Mouse (Mus musculus): ENCODE measurements around the gene Tmem245. TPM values are rescaled to one million over a fixed set of nuclear protein-coding genes. Genes with fewer than 3 reads are reported as not detected.

Gene Tmem245
- total RNA-seq (2023), result 10 to 100 TPM; 15.3 to 18.4 TPM

DNA sequence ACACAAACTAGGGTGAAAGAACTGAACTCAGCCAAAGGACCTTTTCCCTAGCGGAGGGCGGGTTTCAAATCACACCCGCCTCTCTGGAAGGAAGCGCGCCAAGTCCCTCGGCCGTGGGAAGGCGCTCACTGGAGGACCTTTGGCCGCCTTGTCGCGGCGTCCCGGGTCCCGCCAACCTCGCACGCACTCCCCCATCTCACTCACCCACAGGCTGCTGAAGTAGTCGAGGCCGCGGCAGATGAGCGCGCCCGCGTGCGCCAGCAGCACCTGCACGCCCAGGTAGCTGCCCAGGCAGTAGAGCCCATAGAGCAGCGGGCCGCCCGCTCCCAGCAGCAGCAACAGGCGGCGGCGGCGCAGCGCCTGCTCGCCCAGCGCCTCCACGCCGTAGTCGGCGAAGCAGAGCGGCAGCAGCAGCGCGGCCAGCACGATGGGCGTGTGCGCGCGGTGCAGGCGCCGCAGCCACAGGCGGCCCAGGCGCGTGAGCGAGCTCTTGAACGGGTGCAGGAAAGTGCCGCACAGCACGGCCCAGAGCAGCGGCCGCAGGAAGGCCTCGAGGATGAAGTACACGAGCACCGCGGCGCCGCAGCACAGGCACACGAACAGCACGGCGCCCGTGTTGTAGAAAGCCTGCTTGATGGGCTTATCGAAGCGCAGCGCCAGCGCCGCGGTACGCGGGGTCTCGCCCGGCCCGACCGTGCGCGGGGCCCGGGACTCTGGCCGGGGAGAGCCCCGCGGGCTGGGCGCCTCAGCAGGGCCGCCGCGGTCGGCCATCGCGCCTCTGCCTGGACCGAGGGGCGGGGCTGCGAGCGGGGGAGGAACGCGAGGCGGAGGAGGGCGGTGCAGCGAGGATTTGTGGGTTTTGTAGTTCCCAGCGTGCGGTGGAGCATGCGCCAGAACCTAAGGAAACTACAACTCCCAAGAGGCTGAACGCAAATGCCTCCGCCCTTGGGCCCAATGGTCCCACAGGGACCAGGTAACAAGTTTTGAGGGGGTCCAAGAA is at the start of gene Tmem245:
Tmem245 (minus strand) TSS at position 797 of the 1,000 bp plus-strand sequence.

DNA sequence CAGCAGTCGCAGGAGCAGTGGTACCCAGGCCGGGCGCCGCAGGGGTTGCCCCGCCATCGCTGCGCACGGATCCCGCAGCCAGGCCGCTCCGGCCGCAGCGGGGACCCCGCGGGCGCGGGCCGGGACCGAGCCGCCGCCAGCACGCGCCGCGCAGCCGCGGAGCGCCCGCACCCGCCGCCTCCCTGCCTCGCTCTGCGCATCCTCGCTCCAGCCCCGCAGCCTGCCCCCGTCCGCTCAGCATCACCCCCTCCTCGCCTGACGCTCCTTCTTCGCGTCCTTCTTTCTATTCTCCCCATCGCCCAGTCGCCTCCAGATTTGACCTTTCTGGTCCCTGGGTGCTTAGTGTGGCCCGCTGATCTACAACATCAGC is 43.0 kb upstream of the Tmem245 start, which contains the start of gene Frrs1l:
Frrs1l (minus strand) TSS at position 177 of the 370 bp plus-strand sequence.

DNA sequence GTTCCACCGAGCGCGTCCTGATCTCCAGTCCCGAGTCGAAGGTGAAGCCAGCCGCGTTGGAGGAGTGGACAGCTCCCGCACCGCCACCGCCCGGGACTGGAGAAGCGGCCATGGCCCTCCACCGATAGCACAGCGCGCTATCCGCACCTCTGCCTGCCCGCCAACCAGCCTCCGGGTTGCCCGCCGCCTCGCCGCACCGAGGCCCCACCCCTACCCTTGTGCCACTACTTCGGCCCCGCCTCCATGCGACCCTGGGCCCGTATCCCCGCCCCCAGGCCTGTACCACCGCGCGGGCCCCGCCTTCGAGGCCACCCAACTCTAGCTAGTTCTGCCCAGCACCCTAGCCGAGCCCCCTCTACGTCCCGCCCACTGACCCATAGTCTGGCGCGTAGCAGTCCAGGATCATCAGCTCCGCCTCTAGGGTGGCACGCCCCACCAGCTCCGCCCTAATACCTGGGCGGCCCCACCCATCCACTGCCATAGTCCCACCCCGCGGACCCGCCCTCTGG is 82.2 kb downstream of the Tmem245 start, which contains the start of gene Ctnnal1:
Ctnnal1 (minus strand) TSS at position 186 of the 509 bp plus-strand sequence.

Other genes starting within 250 kb of the Tmem245 start
- gene Gm26657, start 207.4 kb downstream of the Tmem245 start, total RNA-seq (2023), result not detected
- gene Actl7b, start 206.0 kb downstream of the Tmem245 start, total RNA-seq (2023), result 1 to 10 TPM; 2.0 to 2.2 TPM
- gene Actl7a, start 204.0 kb downstream of the Tmem245 start, total RNA-seq (2023), result not detected
- gene Elp1, start 145.1 kb downstream of the Tmem245 start, total RNA-seq (2023), result 10 to 100 TPM; 71.7 to 75.4 TPM
- 1 to 10 TPM; 7.0 to 8.5 TPM for gene Fam206a, start 145.1 kb downstream of the Tmem245 start, total RNA-seq (2023)
- 1 to 10 TPM in 1 of 2 experiments, under 1 TPM in 1; 0.60 to 1.1 TPM for gene Ctnnal1, start 82.2 kb downstream of the Tmem245 start, total RNA-seq (2023)
- gene Frrs1l, start 43.0 kb upstream of the Tmem245 start, total RNA-seq (2023), result not detected
- gene Epb41l4b, start 196.0 kb upstream of the Tmem245 start, total RNA-seq (2023), result under 1 TPM; 0.80 to 0.86 TPM